Mouse (Mus musculus) midbrain, embryonic 16.5 days (tissue): ENCODE measurements at regions not wholly inside any gene's neighbourhood (a gene's known extent, or its start where the extent isn't known, plus 50 kb on each side); places are given as distances from the start of the nearest gene placed in this dataset.

Experiments used
- ATAC-seq: fragments of 200-750 bp; cut with Nextera tagmentation; 2 replicates; pipeline ENCODE4 v1.8.0; 2017; ENCODE audit warnings: moderate TSS enrichment
- H3K27ac ChIP-seq: fragments of 300-500 bp; sonication (generic); 2 replicates; pipeline ENCODE4 v1.5.1; 2014; ENCODE audit warnings: mild to moderate bottlenecking, low read length, mixed read lengths
- H3K27me3 ChIP-seq: fragments of 300-500 bp; sonication (generic); 2 replicates; pipeline ENCODE4 v1.6.1; 2014; ENCODE audit warnings: low read depth, low read length, mixed read lengths; ENCODE audit not compliant: control insufficient read depth, insufficient read depth
- H3K36me3 ChIP-seq: fragments of 300-500 bp; sonication (generic); 2 replicates; pipeline ENCODE4 v1.6.1; 2014; ENCODE audit warnings: mild to moderate bottlenecking, low read length, moderate library complexity, mixed read lengths; ENCODE audit not compliant: control insufficient read depth, insufficient read depth
- H3K4me1 ChIP-seq: fragments of 300-500 bp; sonication (generic); 2 replicates; pipeline ENCODE4 v1.6.1; 2014; ENCODE audit warnings: mild to moderate bottlenecking, low read length, mixed read lengths; ENCODE audit not compliant: control insufficient read depth, insufficient read depth
- H3K4me2 ChIP-seq: fragments of 300-500 bp; sonication (generic); 2 replicates; pipeline ENCODE4 v1.6.1; 2014; ENCODE audit warnings: mild to moderate bottlenecking, low read length, mixed read lengths
- H3K4me3 ChIP-seq: fragments of 300-500 bp; sonication (generic); 2 replicates; pipeline ENCODE4 v1.5.1; 2014; ENCODE audit warnings: low read depth, mild to moderate bottlenecking, low read length, moderate library complexity, mixed read lengths
- H3K9ac ChIP-seq: fragments of 300-500 bp; sonication (generic); 2 replicates; pipeline ENCODE4 v1.6.1; 2014; ENCODE audit warnings: low read depth, low read length, mixed read lengths
- H3K9me3 ChIP-seq: fragments of 300-500 bp; sonication (generic); replicated peaks from 2 replicates; pipeline ENCODE4 v1.6.1; 2014; ENCODE audit warnings: mild to moderate bottlenecking, low read length, mixed read lengths; ENCODE audit not compliant: control insufficient read depth, poor library complexity, severe bottlenecking
- WGBS: fragments of 180-500 bp; shearing (Covaris S2); extraction: QIAGEN DNeasy Blood & Tissue Kit; methylation state at CpG from one replicate; pipeline ENCODE4 v1.1.7; 2014; 5-methylcytosine and 5-hydroxymethylcytosine counted together

DNA sequence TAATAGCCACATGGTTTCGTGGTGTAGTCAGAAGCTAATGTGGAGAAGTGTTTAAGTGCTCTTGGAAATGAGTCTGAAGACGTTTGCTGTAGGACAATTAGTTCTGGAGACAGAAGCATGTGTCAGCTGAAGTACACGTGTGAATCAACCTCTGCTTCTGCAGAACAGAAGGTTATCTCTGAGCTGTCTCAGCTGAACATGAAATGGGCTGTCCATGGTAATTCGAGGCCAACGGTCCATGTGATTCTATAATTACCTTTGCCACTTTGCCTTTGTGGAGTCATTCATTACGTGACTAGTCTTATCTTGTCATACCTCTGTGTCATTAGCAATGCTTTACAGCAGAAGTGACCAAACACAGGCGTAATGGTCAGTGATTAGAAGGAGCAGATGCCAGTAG is 295.6 kb upstream of the Veph1 start:
- Histone ChIP-seq H3K4me2 (no peak overlapping the region), H3K9me3 (no peaks in the 10 kb centered on the region), H3K9ac (no peak overlapping the region), H3K4me3 (no peak overlapping the region), H3K36me3 (no peaks in the 10 kb centered on the region), H3K27ac (no peak overlapping the region), H3K4me1 (no peaks in the 10 kb centered on the region; the same call in 1 of the 2 replicates), H3K27me3 (no peaks in the 10 kb centered on the region)
- 63% methylated on average over 7 of the region's 7 CpGs for WGBS
- no peak for ATAC-seq

DNA sequence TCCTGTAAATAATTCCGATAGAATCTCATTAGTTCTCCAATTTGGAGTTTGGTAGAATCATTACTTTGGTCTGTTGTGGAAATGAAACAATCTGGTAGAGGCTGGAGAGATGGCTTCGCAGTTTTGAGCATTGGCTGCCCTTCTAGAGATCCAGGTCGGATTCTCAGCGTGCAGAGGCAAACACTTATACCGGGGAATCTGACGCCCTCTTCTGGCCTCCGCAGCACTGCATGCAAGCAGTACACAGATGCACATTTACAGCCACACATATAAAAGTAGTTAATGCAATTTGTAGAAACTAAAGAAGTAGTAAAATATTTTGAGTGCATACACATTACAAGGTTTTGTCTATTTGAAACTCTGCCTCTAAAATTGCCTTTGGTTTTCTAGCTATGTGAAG is 294.1 kb upstream of the Veph1 start:
- Histone ChIP-seq H3K27ac (no peak overlapping the region), H3K27me3 (no peaks in the 10 kb centered on the region), H3K4me1 (no peaks in the 10 kb centered on the region; the same call in 1 of the 2 replicates), H3K9ac (no peak overlapping the region), H3K4me3 (no peak overlapping the region), H3K4me2 (no peak overlapping the region), H3K9me3 (no peaks in the 10 kb centered on the region), H3K36me3 (no peaks in the 10 kb centered on the region)
- ATAC-seq, result no peak
- WGBS, result 63% methylated on average over 7 of the region's 7 CpGs

DNA sequence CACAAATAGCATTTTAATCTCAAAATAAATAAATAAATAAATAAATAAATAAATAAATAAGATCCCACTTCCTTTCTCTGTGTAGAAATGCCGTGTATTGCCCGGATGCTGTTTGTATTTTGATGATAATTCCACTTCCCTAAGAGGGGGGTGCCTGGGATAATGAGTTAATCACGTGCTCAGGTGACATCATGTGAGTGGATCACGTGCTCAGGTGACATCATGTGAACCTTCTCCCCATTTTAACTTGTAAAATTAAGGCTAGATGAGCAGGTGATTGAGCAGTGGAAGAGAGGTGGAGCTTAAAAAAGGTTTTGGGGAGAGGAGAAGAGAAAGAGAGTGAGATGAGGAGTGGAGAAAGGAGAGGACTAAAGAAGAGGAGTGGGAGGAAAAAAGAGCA is 292.8 kb upstream of the Veph1 start:
- Histone ChIP-seq H3K4me1 (no peaks in the 10 kb centered on the region; the same call in 1 of the 2 replicates), H3K9ac (no peak overlapping the region), H3K27ac (no peak overlapping the region), H3K4me2 (no peak overlapping the region), H3K36me3 (no peaks in the 10 kb centered on the region), H3K4me3 (no peak overlapping the region), H3K27me3 (no peaks in the 10 kb centered on the region), H3K9me3 (no peaks in the 10 kb centered on the region)
- WGBS, result 87% methylated on average over 4 of the region's 4 CpGs
- ATAC-seq, result no peak

DNA sequence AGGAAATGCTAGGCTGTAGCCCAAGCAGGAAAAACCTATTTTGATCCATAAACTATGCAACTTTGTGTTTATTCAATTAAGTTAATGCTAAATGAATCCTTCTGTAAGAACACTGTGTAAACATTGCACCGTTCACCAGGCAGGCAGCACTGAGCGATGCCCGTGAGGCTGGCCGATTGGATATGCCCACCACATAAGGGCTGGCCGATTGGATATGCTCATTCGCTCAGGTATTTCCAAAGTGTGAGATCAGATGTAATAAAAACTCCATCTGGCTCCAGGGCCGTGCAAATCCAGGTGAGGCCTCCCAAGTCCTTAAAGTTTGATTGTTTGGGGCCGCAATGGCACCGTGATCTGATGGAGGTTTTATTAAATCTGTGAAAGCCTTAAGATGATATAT is 288.2 kb upstream of the Veph1 start:
- 91% methylated on average over 9 of the region's 9 CpGs for WGBS
- no peak overlapping the region for H3K9ac ChIP-seq
- H3K27ac ChIP-seq, result no peak overlapping the region
- H3K9me3 ChIP-seq, result no peaks in the 10 kb centered on the region; the same call in 1 of the 2 replicates
- ATAC-seq, result no peak
- H3K4me1 ChIP-seq, result no peaks in the 10 kb centered on the region; the same call in 1 of the 2 replicates
- no peak overlapping the region for H3K4me2 ChIP-seq
- no peak overlapping the region for H3K4me3 ChIP-seq
- no peaks in the 10 kb centered on the region for H3K27me3 ChIP-seq
- H3K36me3 ChIP-seq, result no peaks in the 10 kb centered on the region

DNA sequence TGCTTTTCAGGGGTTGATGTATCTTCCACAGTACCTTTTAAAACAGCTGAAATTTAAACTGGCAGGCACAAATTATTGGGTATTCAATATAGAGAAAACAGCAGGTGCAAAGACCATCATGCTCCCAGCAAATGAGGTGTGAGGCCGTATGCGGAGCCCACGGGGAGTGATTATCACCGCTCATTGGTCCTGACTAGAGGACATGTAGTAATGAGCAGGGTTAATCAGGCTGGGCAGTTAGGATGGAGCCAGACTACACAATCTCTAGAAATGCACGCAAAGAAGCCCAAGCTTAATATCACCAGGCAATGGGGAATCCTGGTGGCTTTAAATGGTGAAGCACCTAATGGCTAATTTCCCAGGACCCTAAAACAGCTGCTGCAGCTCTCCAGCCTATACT is 287.5 kb upstream of the Veph1 start:
- ATAC-seq, result no peak
- no peak overlapping the region for H3K27ac ChIP-seq
- H3K4me2 ChIP-seq, result no peak overlapping the region
- H3K9ac ChIP-seq, result no peak overlapping the region
- no peak overlapping the region for H3K4me3 ChIP-seq
- 60% methylated on average over 5 of the region's 5 CpGs for WGBS
- H3K36me3 ChIP-seq, result no peaks in the 10 kb centered on the region
- H3K4me1 ChIP-seq, result no peaks in the 10 kb centered on the region; the same call in 1 of the 2 replicates
- no peaks in the 10 kb centered on the region; the same call in 1 of the 2 replicates for H3K9me3 ChIP-seq
- no peaks in the 10 kb centered on the region for H3K27me3 ChIP-seq

DNA sequence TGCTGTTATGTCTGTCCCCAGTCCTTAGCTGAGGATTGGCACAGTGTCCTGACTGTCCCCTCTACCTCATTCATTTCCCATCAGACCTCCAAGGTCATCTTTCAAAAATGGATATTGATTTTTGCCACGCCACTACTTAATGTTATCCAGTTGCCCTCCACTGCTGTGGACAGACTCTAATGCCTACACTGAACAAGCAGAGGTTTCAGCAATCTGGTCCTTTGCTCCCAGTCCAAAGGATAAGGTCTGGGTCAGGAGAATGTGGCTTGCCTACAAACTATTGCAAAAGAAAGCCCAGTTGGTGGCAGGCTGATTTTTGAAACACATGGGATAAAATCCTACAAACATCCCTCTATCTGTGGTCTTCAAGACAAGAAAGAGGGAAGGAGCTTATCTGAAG is 280.0 kb upstream of the Veph1 start:
- 76% methylated on average over 1 of the region's 1 CpGs for WGBS
- Histone ChIP-seq H3K27me3 (no peaks in the 10 kb centered on the region), H3K9me3 (no peaks in the 10 kb centered on the region), H3K36me3 (no peaks in the 10 kb centered on the region), H3K4me2 (no peak overlapping the region), H3K27ac (no peak overlapping the region), H3K9ac (no peak overlapping the region), H3K4me3 (no peak overlapping the region), H3K4me1 (no peaks in the 10 kb centered on the region)
- ATAC-seq, result no peak

DNA sequence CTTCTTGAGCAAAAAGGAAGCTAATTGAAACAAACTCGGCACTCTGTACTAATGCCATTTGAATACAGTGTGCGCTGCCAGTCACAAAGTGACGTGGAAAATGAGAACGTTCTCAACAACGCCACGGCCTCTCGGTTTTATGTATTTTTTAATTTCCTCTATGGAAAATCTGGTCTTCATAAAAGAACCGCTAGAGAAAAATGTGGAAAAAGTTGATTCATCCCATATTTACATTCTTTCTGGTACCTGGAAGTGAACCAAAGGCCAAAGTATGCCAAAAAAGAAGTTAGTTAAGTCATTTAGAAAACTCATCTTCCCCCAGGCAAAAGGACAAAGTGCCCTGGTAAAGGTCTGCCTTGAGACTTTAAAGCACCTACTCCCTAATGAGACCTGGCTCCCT is 277.7 kb upstream of the Veph1 start:
- Histone ChIP-seq H3K9me3 (no peaks in the 10 kb centered on the region), H3K9ac (no peak overlapping the region), H3K4me1 (no peaks in the 10 kb centered on the region), H3K4me3 (no peak overlapping the region), H3K4me2 (no peak overlapping the region), H3K27ac (no peak overlapping the region), H3K27me3 (no peaks in the 10 kb centered on the region), H3K36me3 (no peaks in the 10 kb centered on the region)
- 71% methylated on average over 8 of the region's 8 CpGs for WGBS
- ATAC-seq, result no peak

DNA sequence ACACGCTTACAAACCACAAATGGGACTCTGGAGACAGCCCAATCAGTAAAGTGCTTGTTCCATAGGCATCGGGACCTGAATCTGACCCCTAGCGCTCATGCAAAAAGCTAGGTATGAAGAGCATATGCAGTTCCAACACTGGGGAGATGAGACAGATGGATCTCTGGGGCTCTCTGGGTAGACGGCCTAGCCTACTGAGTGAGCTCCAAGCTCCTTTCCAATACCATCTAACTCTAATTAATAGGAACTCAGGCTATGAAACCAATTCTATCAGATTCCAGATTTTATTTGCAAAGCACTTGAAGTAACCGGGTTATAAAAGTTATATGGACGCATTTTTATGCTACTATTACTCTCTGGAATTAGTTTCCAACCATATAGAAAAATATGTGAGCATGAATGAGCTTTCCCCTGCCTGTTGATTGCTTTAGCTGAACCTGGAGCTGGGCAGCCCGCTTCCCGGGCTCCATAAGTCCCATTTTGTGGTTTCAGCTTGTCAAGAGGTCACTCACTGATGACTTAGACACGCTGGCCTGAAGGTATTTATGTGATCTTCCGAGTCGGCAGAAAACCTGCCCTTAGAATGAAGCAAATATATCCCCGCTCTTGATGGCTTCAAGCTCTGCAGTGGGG is 276.4 kb upstream of the Veph1 start:
- H3K27ac ChIP-seq, result no peak overlapping the region
- H3K9ac ChIP-seq, result no peak overlapping the region
- no peaks in the 10 kb centered on the region for H3K4me1 ChIP-seq
- no peak for ATAC-seq
- no peak overlapping the region for H3K4me3 ChIP-seq
- H3K27me3 ChIP-seq, result no peaks in the 10 kb centered on the region
- WGBS, result 86% methylated on average over 12 of the region's 12 CpGs
- H3K4me2 ChIP-seq, result peak overlapping the region; percentile 15; the same call in 1 of the 2 replicates
- H3K36me3 ChIP-seq, result no peaks in the 10 kb centered on the region
- no peaks in the 10 kb centered on the region for H3K9me3 ChIP-seq

DNA sequence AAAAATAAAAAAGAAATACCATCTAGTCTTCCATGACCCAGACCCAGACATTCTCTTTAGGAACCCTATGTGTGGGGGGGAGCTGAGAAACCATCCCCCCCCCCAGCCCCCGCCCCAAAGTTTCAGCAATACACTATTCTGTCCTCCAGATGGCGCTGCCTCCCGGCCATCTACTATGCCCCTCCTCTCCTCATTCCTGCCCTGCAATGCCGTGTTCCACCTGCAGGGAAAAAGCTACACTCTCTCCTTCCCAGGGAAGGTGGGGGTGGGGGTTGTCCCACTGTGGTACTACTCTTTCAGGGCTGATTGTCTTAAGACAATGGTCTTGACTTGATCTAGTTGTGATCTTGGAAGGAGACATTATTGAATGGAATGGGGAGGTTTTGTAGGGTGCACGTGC is 273.7 kb upstream of the Veph1 start:
- no peaks in the 10 kb centered on the region for H3K36me3 ChIP-seq
- no peaks in the 10 kb centered on the region for H3K4me1 ChIP-seq
- 69% methylated on average over 5 of the region's 5 CpGs for WGBS

More for the DNA sequence above, 273.7 kb upstream of the Veph1 start:
- ATAC-seq, result no peak
- Histone ChIP-seq H3K4me2 (no peak overlapping the region), H3K27ac (no peak overlapping the region), H3K9me3 (no peaks in the 10 kb centered on the region), H3K9ac (no peak overlapping the region), H3K27me3 (no peaks in the 10 kb centered on the region), H3K4me3 (no peak overlapping the region)
